Mouse (Mus musculus) ES-E14 (cell line): ENCODE results near the gene Gm43518.
A peak's percentile ranks its signal among the peaks of the same experiment; 100 is the strongest.

Experiments used
- CHD2 ChIP-seq: IDR thresholded peaks from 2 replicates; pipeline ENCODE4 v1.6.1; 2014; ENCODE audit warnings: mild to moderate bottlenecking, low read depth, low read length, inconsistent platforms
- HCFC1 ChIP-seq: IDR thresholded peaks from 2 replicates; pipeline ENCODE4 v1.6.1; 2012; ENCODE audit warnings: low read length, inconsistent platforms, borderline replicate concordance; ENCODE audit not compliant: insufficient read depth
- ZC3H11A ChIP-seq: IDR thresholded peaks from 2 replicates; pipeline ENCODE4 v1.6.1; 2012; ENCODE audit warnings: low read depth, mild to moderate bottlenecking, inconsistent platforms, low read length, borderline replicate concordance
- ZNF384 ChIP-seq: IDR thresholded peaks from 2 replicates; pipeline ENCODE4 v1.6.1; 2012; ENCODE audit warnings: low read depth, low read length, inconsistent platforms

- TF ChIP-seq ZC3H11A (peak; percentile 43; the same call in 1 of the 2 replicates), ZNF384 (no peak), CHD2 (peak; percentile 100), HCFC1 (peak; percentile 48; the same call in 1 of the 2 replicates)
Measured at GRCm38 (mm10) chr5:123906976-123907630, 20.1 kb upstream of the Gm43518 start, which contains the start of gene Denr.
